Mouse (Mus musculus) spleen, adult 2 months (tissue): ENCODE measurements around the gene Clp1.

Experiments used
- CTCF ChIP-seq: fragments of 200-500 bp; IDR thresholded peaks from 2 replicates; pipeline ENCODE4 v1.5.1; 2011; ENCODE audit warnings: mild to moderate bottlenecking, inconsistent platforms; ENCODE audit not compliant: insufficient read depth, insufficient read length, insufficient replicate concordance; ENCODE audit errors: extremely low read depth
- POLR2A ChIP-seq: fragments of 200-500 bp; IDR thresholded peaks from 2 replicates; pipeline ENCODE4 v1.6.1; 2011; ENCODE audit warnings: low read depth, low read length, inconsistent platforms

GRCm38 (mm10) chr2:84714811-84715561, 12.2 kb downstream of the Clp1 start, which contains the start of gene Zdhhc5:
- TF ChIP-seq CTCF, result no peak
- TF ChIP-seq POLR2A, result peak; percentile 89
